Mouse (Mus musculus): ENCODE data around the gene Cachd1.

Cachd1 gene

GRCm38 (mm10) chr4:100837205-100837604 is 60.7 kb downstream of the Cachd1 start:
- TF ChIP-seq POU5F1 (IDR thresholded peaks at IDR 0.05; ENCODE audit: borderline replicate concordance, low read length) = no peak
- TF ChIP-seq NANOG (IDR thresholded peaks at IDR 0.05; ENCODE audit: borderline replicate concordance, low read length) = no peak
- TF ChIP-seq CTCF (conservative IDR thresholded peaks at IDR 0.05; ENCODE audit: low read length) = no peak
- Histone ChIP-seq H3K4me1 (replicated peaks; ENCODE audit: low read depth, low read length) (peaks cover 5% of the 10 kb centered on the region; the same call in 1 of the 2 replicates), H3K9me3 (ENCODE audit: low read length) (no peaks in the 10 kb centered on the region), H3K27me3 (ENCODE audit: insufficient read depth, low read length) (no peaks in the 10 kb centered on the region), H3K4me3 (replicated peaks; ENCODE audit: low read length) (no peak overlapping the region), H3K36me3 (ENCODE audit: insufficient read depth, low read length) (no peaks in the 10 kb centered on the region)

- Histone ChIP-seq H3K9me3 (ENCODE audit: low read length) (no peaks in the 10 kb centered on the region), H3K4me1 (replicated peaks; ENCODE audit: low read depth, low read length) (peaks cover 13% of the 10 kb centered on the region), H3K4me3 (replicated peaks; ENCODE audit: low read length) (no peak overlapping the region), H3K27me3 (ENCODE audit: insufficient read depth, low read length) (no peaks in the 10 kb centered on the region), H3K36me3 (ENCODE audit: insufficient read depth, low read length) (no peaks in the 10 kb centered on the region)
- TF ChIP-seq POU5F1 (IDR thresholded peaks at IDR 0.05; ENCODE audit: borderline replicate concordance, low read length) = no peak
- TF ChIP-seq CTCF (conservative IDR thresholded peaks at IDR 0.05; ENCODE audit: low read length) = no peak
- no peak; the same call in 1 of the 2 replicates for TF ChIP-seq NANOG (IDR thresholded peaks at IDR 0.05; ENCODE audit: borderline replicate concordance, low read length)
Observed at GRCm38 (mm10) chr4:100842629-100843028, 66.2 kb downstream of the Cachd1 start.

- Histone ChIP-seq H3K27me3 (ENCODE audit: insufficient read depth, low read length) (no peaks in the 10 kb centered on the region), H3K36me3 (ENCODE audit: insufficient read depth, low read length) (no peaks in the 10 kb centered on the region)
- TF ChIP-seq NANOG (IDR thresholded peaks at IDR 0.05; ENCODE audit: borderline replicate concordance, low read length) (no peak), POU5F1 (IDR thresholded peaks at IDR 0.05; ENCODE audit: borderline replicate concordance, low read length) (no peak), CTCF (conservative IDR thresholded peaks at IDR 0.05; ENCODE audit: low read length) (no peak)
Observed at GRCm38 (mm10) chr4:100843119-100843518, 66.6 kb downstream of the Cachd1 start.

DNA sequence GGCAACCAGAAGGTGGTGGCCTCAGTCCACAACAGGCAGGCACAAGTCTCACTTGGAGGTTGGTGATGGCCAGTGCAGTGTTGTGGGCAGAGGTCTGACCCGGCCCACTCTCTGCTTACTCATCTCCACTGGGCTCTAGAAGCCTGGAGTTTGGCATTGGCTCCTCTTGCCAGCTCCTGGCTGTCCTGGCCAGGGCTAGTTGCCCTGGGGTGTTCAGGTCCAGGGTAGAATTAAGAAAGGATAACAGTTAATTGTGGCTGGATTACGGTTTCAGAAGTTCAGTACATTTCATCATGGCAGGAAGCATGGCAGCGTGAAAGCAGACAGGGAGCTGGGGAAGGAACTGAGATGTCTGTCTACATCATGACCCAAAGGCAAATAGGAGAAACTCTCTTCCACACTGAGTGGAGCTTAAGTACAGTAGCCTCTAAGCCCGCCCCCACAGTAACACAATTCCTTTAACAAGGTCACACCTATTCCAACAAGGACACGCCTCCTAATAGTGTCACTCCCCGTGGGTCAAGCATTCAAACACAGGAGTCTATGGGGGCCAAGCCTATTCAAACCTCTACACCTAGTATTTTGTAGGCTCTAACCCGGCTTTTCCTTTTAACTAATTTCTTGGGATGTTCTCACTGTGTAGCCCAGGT is 74.5 kb downstream of the Cachd1 start:
- Histone ChIP-seq H3K9me3 (ENCODE audit: low read length) (no peaks in the 10 kb centered on the region), H3K27me3 (ENCODE audit: insufficient read depth, low read length) (no peaks in the 10 kb centered on the region), H3K36me3 (ENCODE audit: insufficient read depth, low read length) (no peaks in the 10 kb centered on the region), H3K4me1 (replicated peaks; ENCODE audit: low read depth, low read length) (peaks cover 19% of the 10 kb centered on the region), H3K4me3 (replicated peaks; ENCODE audit: low read length) (no peak overlapping the region)
- TF ChIP-seq POU5F1 (IDR thresholded peaks at IDR 0.05; ENCODE audit: borderline replicate concordance, low read length) (no peak), CTCF (conservative IDR thresholded peaks at IDR 0.05; ENCODE audit: low read length) (no peak), NANOG (IDR thresholded peaks at IDR 0.05; ENCODE audit: borderline replicate concordance, low read length) (no peak)

More at GRCm38 (mm10) chr4:100843119-100843518, 66.6 kb downstream of the Cachd1 start:
- Histone ChIP-seq H3K9me3 (ENCODE audit: low read length) (no peaks in the 10 kb centered on the region), H3K4me3 (replicated peaks; ENCODE audit: low read length) (no peak overlapping the region), H3K4me1 (replicated peaks; ENCODE audit: low read depth, low read length) (peaks cover 13% of the 10 kb centered on the region)

- peaks cover 18% of the 10 kb centered on the region for H3K4me1 ChIP-seq (replicated peaks; ENCODE audit: low read depth, low read length)
- H3K9me3 ChIP-seq (ENCODE audit: low read length) = no peaks in the 10 kb centered on the region
- TF ChIP-seq NANOG (IDR thresholded peaks at IDR 0.05; ENCODE audit: borderline replicate concordance, low read length) = no peak
- no peak for TF ChIP-seq POU5F1 (IDR thresholded peaks at IDR 0.05; ENCODE audit: borderline replicate concordance, low read length)
- no peak for TF ChIP-seq CTCF (conservative IDR thresholded peaks at IDR 0.05; ENCODE audit: low read length)
- no peaks in the 10 kb centered on the region for H3K36me3 ChIP-seq (ENCODE audit: insufficient read depth, low read length)
- no peak overlapping the region for H3K4me3 ChIP-seq (replicated peaks; ENCODE audit: low read length)
- no peaks in the 10 kb centered on the region for H3K27me3 ChIP-seq (ENCODE audit: insufficient read depth, low read length)
Observed at GRCm38 (mm10) chr4:100852448-100852847, 76.0 kb downstream of the Cachd1 start.

DNA sequence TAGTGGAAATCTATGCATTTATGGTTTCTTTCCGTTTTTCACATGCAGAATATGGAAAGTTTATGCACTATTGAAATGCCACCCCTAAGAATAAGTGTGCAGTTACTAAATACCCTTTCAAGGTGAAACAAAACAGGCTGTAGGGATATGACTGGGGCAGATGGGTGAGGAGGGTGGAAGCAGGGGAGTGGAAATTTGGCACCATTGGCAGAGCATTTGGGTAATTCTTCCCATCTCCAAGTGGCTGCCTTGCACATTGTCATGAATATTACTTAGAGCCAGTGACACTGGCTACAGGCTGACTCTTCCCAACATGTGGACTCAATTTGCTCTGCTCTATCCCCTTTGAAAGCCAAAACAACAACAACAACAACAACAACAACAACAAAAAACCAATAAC is 77.0 kb downstream of the Cachd1 start:
- Histone ChIP-seq H3K4me3 (replicated peaks; ENCODE audit: low read length) (no peak overlapping the region), H3K36me3 (ENCODE audit: insufficient read depth, low read length) (no peaks in the 10 kb centered on the region), H3K4me1 (replicated peaks; ENCODE audit: low read depth, low read length) (peaks cover 18% of the 10 kb centered on the region), H3K9me3 (ENCODE audit: low read length) (no peaks in the 10 kb centered on the region), H3K27me3 (ENCODE audit: insufficient read depth, low read length) (no peaks in the 10 kb centered on the region)
- TF ChIP-seq NANOG (IDR thresholded peaks at IDR 0.05; ENCODE audit: borderline replicate concordance, low read length) = no peak
- no peak for TF ChIP-seq CTCF (conservative IDR thresholded peaks at IDR 0.05; ENCODE audit: low read length)
- no peak for TF ChIP-seq POU5F1 (IDR thresholded peaks at IDR 0.05; ENCODE audit: borderline replicate concordance, low read length)

DNA sequence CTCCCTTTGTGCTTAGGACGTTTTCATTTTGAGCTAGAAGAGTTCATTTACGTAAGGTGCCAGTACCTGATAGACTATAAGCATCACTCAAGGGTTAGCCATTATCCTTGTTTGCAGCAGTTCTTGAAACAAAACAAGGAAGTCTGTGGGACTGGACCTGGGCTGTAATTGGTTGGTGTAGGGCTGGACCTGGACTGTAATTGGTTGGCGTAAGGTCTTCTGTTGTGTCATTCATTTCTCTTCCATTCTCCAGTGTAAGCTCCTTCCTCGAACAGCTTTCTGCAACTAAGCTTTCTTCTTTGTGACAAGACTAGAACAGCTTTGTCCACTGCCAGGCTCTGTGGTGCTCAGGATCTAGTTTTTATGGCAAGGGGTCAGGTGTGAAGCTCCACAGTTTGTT is 78.9 kb downstream of the Cachd1 start:
- Histone ChIP-seq H3K27me3 (ENCODE audit: insufficient read depth, low read length) (no peaks in the 10 kb centered on the region), H3K4me3 (replicated peaks; ENCODE audit: low read length) (no peak overlapping the region), H3K4me1 (replicated peaks; ENCODE audit: low read depth, low read length) (peaks cover 18% of the 10 kb centered on the region), H3K9me3 (ENCODE audit: low read length) (no peaks in the 10 kb centered on the region; the same call in 1 of the 2 replicates), H3K36me3 (ENCODE audit: insufficient read depth, low read length) (no peaks in the 10 kb centered on the region)
- TF ChIP-seq NANOG (IDR thresholded peaks at IDR 0.05; ENCODE audit: borderline replicate concordance, low read length) = no peak
- no peak for TF ChIP-seq POU5F1 (IDR thresholded peaks at IDR 0.05; ENCODE audit: borderline replicate concordance, low read length)
- TF ChIP-seq CTCF (conservative IDR thresholded peaks at IDR 0.05; ENCODE audit: low read length) = no peak

- no peak for TF ChIP-seq NANOG (IDR thresholded peaks at IDR 0.05; ENCODE audit: borderline replicate concordance, low read length)
- no peak for TF ChIP-seq CTCF (conservative IDR thresholded peaks at IDR 0.05; ENCODE audit: low read length)
- TF ChIP-seq POU5F1 (IDR thresholded peaks at IDR 0.05; ENCODE audit: borderline replicate concordance, low read length) = no peak
- H3K4me1 ChIP-seq (replicated peaks; ENCODE audit: low read depth, low read length) = peaks cover 8% of the 10 kb centered on the region; the same call in 1 of the 2 replicates
- H3K27me3 ChIP-seq (ENCODE audit: insufficient read depth, low read length) = no peaks in the 10 kb centered on the region
- H3K36me3 ChIP-seq (ENCODE audit: insufficient read depth, low read length) = no peaks in the 10 kb centered on the region
- no peak overlapping the region for H3K4me3 ChIP-seq (replicated peaks; ENCODE audit: low read length)
- no peaks in the 10 kb centered on the region; the same call in 1 of the 2 replicates for H3K9me3 ChIP-seq (ENCODE audit: low read length)
Observed at GRCm38 (mm10) chr4:100857411-100857869, 81.0 kb downstream of the Cachd1 start.
